Mouse (Mus musculus): ENCODE measurements around the gene Slc25a39. TPM values are rescaled to one million over a fixed set of nuclear protein-coding genes. Genes with fewer than 3 reads are reported as not detected.

The Slc25a39 gene
- polyA plus RNA-seq, 1 experiment from 2014 or later, result 131 TPM

DNA sequence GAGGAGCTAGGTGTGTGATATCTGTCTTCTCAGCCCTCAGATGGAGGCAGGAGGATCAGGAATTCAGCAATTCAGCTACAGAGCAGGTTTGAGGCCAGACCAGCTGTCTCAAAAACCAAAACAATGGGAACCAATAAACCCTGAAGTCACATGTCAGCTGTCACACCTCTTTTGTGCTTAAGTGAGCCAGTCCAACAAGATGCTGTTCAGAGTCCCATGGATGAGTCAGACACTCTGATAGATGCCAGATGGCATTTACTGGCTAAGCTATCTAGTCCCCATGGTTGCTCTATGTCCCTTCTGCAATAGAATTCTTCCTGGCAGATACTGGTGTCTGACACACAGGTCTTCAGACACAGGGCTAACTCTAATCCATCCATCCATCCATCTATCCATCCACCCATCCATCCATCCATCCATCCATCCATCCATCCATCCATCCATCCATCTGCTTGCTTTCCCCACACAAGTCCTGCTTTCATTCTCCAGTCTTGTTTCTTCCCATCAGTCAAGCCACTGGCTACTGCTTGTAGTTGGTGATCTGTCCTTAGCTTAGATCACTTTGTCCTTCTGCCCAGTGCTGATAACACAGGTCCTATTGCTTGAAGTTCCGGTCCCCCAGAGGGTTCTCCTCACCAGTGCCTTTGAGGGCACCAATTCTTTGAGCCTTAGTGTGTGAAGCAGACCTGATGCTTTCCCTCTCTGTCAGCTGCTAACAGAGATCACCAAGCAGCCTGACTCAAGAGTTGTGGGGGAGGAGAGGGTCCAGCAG is 24.2 kb downstream of the Slc25a39 start:
- no peaks in the 10 kb centered on the region for H3K36me3 ChIP-seq (ENCODE audit: inconsistent target)
- WGBS (ENCODE audit: missing documents), result 100% methylated on average over 1 of the region's 1 CpGs
- H3K79me2 ChIP-seq (ENCODE audit: inconsistent target), result no peaks in the 10 kb centered on the region
- H3K27ac ChIP-seq, result no peak overlapping the region
- no peak overlapping the region for H3K4me3 ChIP-seq (ENCODE audit: inconsistent target)

DNA sequence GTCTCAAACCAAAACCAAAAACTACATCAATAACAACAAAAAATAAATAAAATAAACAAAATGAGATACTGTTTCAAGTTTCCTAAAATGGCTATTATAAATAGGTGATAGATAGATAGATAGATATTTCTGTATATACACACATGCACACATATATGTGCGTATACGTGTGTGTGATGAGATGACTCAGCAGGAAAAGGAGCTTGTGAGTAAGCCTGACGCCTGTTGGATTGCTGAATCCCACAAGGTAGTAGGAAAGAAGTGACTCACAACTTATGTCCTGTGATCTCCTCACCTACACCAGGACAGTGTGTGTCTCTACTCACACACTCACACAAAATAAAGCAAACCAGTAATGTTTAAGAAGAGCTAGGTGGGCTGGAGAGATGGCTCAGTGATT is 25.0 kb downstream of the Slc25a39 start:
- no peaks in the 10 kb centered on the region for H3K79me2 ChIP-seq (ENCODE audit: inconsistent target)
- 57% methylated on average over 3 of the region's 3 CpGs for WGBS (ENCODE audit: missing documents)
- H3K36me3 ChIP-seq (ENCODE audit: inconsistent target), result no peaks in the 10 kb centered on the region
- no peak overlapping the region for H3K4me3 ChIP-seq (ENCODE audit: inconsistent target)
- H3K27ac ChIP-seq, result no peak overlapping the region

DNA sequence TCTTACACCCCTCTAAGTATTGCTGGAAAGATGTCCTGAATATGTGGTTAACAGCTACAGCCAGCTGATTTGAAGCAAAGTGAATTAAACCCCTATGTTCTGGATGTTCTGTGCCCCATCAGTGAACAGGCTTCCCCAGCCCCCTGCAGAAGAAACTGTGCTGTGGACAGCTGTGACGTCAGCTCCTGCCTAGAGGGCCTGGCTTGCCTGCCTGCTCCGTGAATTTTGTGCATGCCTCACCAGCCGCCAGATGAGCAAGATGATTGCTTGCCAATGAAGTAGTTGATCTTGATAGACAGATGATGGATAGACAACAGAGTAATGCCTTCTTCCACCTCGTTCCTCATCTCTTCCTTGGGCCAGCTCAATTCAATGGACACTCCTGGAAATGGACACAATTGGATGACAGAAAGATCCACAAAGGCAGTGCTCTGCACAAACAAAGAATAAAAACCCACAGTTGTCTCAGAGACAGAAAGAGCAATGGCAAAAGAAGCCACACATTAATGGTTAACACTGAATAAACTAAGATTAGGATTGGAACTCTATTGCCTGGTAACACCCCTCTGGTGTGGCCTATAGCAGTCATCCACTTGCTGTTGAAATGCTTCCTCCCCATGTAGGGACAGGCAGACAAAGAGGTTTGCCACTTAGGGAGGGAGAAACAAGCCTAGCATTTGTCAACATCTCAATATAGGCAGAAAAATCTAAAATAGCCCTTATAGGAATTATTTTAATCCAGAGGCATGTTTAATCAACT is 26.2 kb downstream of the Slc25a39 start:
- Histone ChIP-seq H3K4me3 (ENCODE audit: inconsistent target) (no peak overlapping the region), H3K27ac (no peak overlapping the region), H3K36me3 (ENCODE audit: inconsistent target) (no peaks in the 10 kb centered on the region), H3K79me2 (ENCODE audit: inconsistent target) (no peaks in the 10 kb centered on the region)
- WGBS (ENCODE audit: missing documents), result 90% methylated on average over 4 of the region's 4 CpGs

DNA sequence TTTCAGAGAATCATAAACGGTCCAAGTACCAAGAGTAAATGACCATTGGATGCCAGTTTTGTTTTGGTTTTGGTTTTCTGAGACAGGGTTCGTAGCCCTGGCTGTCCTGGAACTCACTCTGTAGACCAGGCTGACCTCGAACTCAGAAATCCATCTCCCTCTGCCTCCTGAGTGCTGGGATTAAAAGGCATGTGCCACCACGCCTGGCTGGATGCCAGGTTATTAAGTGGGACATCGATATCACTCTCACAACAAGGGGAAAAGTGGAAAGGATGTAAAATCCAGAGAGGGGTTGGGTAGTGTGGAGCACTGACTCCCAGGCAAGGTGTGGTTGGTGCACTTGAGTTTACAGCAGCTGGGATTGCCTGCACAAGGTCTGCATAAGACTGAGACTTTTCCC is 27.7 kb downstream of the Slc25a39 start:
- Histone ChIP-seq H3K27ac (no peak overlapping the region), H3K79me2 (ENCODE audit: inconsistent target) (no peaks in the 10 kb centered on the region)
- 87% methylated on average over 4 of the region's 5 CpGs for WGBS (ENCODE audit: missing documents)

DNA sequence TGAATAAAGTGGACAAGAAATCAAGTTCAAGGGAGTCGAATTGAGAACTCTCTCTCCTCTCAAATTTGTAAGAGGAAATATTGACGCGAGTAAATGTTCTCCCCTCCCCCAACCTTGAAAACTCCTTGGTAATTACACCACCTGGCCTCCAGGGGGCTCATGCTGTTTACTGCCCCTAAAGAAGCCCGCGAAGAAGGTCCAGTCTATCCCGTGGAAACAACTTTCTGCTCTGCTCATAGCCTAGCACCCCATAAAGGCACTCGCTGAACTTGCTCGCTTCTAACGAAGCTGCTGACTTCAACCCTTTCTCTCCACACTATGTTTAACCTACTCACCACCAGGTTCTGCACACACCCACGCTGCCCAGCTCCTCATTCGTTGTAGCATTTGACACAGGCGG is 30.6 kb downstream of the Slc25a39 start:
- Histone ChIP-seq H3K79me2 (ENCODE audit: inconsistent target) (no peaks in the 10 kb centered on the region), H3K27ac (no peak overlapping the region), H3K36me3 (ENCODE audit: inconsistent target) (no peaks in the 10 kb centered on the region), H3K4me3 (ENCODE audit: inconsistent target) (no peak overlapping the region)
- WGBS (ENCODE audit: missing documents), result 64% methylated on average over 12 of the region's 12 CpGs

More for the DNA sequence above, 27.7 kb downstream of the Slc25a39 start:
- Histone ChIP-seq H3K4me3 (ENCODE audit: inconsistent target) (no peak overlapping the region), H3K36me3 (ENCODE audit: inconsistent target) (no peaks in the 10 kb centered on the region)

DNA sequence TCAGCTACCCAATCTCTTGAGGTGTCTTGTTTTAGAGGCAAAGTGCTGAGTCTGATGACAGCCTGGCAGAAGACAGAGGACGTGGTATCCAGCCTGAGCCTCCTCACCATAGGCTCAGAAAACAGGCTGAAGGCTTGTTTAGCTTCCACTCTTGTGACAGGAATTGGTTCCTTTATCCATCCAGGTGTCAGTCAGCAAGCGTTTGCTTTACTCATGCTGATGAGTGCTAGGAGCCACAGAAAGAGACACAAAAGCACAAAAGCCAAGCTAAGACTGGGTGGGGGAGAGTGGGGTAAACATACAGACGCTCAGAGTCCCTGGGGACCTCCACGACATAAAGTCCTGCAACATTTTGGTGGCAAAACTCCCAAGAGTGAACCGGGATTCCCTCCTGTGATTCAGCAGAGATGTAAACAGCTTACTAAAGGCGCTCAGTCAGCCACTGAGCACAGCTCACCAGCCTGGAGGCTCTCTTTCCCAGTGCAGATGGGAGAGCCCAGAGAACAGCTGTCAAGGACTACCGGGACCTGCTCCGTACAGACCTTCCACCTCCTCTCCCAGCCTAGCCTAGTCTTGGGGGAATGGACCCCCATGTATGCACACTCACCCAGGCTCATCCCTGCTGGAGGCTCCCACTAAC is 31.4 kb downstream of the Slc25a39 start:
- Histone ChIP-seq H3K27ac (no peak overlapping the region), H3K79me2 (ENCODE audit: inconsistent target) (no peaks in the 10 kb centered on the region), H3K4me3 (ENCODE audit: inconsistent target) (no peak overlapping the region), H3K36me3 (ENCODE audit: inconsistent target) (no peaks in the 10 kb centered on the region)
- 58% methylated on average over 7 of the region's 8 CpGs for WGBS (ENCODE audit: missing documents)

DNA sequence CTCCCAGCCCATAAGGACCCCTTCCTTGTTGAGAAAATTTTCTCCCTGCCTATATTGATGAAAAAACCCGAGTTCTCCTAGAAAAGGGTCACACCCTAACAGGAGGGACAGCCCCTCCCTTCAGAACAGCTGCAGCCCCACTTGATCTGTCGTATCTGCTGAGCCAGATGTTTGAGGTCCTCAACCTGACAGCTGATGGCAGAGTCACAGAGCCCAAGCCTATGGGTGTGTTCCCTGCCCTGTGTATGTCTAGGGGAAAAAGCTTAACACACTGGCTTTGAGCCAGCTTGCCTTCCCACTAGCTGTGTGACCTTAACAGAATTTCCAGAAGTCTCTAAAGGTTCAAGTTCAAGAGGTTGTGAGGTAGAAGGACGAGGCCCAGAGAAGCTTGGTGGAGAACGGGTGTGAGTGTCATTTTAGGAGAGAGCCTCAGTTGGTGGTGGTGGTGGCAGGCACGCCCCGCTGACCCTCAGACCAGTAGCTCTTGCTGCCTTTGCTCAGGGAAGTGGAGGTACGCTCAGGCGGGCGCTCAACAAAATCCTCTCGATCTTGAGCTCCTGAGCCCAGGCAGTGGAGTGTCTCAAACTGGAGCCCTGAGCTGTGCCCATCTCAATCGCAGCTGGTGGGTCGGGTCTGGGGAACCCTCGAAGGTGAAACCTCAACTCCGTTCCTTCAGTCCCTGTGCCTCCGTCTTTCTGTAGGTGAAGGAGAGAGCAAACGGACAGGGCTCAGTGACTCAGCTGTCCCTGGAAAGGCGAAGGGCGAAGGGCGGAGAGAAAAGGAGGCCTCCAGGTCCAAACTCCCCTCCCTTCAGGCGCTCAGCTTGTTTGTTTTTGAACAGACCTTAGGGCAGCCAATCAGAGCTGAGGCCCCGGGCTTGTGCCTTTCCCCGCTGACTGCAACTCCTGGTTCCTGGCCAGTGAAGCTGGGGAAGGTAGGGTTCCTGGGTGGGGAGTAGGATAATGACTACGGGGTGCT is 32.3 kb downstream of the Slc25a39 start:
- no peak overlapping the region for H3K27ac ChIP-seq

DNA sequence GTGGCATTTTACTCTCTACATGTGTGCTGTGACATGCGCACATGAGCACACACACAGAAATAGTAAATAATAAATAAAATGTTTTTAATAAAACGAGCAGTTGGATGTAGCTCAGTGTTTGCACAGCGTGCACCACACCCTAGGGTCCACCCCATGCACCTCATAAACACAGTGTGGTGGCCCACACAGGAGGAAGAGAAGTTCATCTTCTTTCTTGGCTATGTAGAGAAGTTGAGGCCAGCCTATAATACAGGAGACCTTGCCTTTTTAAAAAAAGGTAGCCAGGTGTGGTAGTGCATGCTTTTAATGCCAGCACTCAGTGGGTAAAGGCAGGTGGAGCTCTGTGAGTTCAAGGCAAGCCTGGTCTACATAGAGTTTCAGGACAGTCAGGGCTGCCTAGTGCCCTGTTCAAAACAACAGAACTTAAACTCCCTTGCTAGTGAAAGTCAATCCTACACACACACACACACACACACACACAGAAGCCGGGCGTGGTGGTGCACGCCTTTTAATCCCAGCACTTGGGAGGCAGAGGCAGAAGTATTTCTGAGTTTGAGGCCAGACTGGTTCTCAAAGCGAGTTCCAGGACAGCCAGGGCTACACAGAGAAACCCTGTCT is 33.5 kb downstream of the Slc25a39 start:
- no peak overlapping the region for H3K27ac ChIP-seq
- H3K4me3 ChIP-seq (ENCODE audit: inconsistent target), result no peak overlapping the region
- H3K36me3 ChIP-seq (ENCODE audit: inconsistent target), result no peaks in the 10 kb centered on the region
- no peaks in the 10 kb centered on the region for H3K79me2 ChIP-seq (ENCODE audit: inconsistent target)
- 89% methylated on average over 7 of the region's 7 CpGs for WGBS (ENCODE audit: missing documents)

More for the DNA sequence above, 32.3 kb downstream of the Slc25a39 start:
- WGBS (ENCODE audit: missing documents), result 17% methylated on average over 22 of the region's 23 CpGs
- H3K4me3 ChIP-seq (ENCODE audit: inconsistent target), result no peak overlapping the region
- no peaks in the 10 kb centered on the region for H3K36me3 ChIP-seq (ENCODE audit: inconsistent target)
- no peaks in the 10 kb centered on the region for H3K79me2 ChIP-seq (ENCODE audit: inconsistent target)

DNA sequence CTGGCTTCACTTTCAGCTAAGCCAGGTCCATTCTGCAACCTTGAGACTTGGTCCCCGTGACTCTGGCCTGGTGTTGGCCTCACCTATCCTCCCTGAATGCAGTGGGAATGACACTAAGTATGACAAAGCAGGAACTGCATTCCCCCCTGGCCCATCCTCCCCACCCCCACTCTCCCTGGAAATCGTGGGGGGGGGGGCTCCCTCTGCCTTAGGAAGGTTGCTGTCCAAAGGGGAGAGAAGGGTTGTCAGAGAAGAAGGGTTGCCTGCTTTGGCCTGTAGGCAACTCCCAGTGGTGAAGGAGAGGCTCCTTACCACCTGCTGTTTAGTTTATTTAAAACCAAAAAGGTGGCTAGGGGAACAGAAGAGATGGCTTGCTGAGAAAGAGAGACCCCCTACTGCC is 34.1 kb downstream of the Slc25a39 start:
- Histone ChIP-seq H3K79me2 (ENCODE audit: inconsistent target) (no peaks in the 10 kb centered on the region), H3K36me3 (ENCODE audit: inconsistent target) (no peaks in the 10 kb centered on the region), H3K27ac (no peak overlapping the region), H3K4me3 (ENCODE audit: inconsistent target) (no peak overlapping the region)
- WGBS (ENCODE audit: missing documents), result 38% methylated on average over 2 of the region's 2 CpGs

DNA sequence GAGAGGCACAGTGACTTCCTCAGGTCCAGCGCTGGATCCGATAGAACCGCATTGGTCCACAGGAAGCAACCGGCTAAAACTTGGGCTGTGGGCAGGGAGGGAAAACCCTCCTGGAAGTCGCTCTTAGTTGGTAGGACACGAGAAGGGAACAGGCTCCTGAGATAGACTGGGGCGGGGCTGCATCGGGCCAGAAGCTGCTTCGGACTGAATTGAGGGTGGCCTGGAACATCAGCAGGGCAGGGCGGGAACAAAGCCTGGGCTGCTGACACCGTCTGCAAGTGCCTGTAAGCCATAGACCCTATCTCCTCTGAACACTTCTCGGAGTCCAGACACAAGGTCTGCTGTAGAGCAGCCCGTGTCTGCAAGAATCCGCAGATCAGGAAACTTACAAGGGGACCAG is 34.8 kb downstream of the Slc25a39 start:
- Histone ChIP-seq H3K4me3 (ENCODE audit: inconsistent target) (no peak overlapping the region), H3K27ac (no peak overlapping the region), H3K36me3 (ENCODE audit: inconsistent target) (no peaks in the 10 kb centered on the region), H3K79me2 (ENCODE audit: inconsistent target) (no peaks in the 10 kb centered on the region)
- 65% methylated on average over 14 of the region's 14 CpGs for WGBS (ENCODE audit: missing documents)

DNA sequence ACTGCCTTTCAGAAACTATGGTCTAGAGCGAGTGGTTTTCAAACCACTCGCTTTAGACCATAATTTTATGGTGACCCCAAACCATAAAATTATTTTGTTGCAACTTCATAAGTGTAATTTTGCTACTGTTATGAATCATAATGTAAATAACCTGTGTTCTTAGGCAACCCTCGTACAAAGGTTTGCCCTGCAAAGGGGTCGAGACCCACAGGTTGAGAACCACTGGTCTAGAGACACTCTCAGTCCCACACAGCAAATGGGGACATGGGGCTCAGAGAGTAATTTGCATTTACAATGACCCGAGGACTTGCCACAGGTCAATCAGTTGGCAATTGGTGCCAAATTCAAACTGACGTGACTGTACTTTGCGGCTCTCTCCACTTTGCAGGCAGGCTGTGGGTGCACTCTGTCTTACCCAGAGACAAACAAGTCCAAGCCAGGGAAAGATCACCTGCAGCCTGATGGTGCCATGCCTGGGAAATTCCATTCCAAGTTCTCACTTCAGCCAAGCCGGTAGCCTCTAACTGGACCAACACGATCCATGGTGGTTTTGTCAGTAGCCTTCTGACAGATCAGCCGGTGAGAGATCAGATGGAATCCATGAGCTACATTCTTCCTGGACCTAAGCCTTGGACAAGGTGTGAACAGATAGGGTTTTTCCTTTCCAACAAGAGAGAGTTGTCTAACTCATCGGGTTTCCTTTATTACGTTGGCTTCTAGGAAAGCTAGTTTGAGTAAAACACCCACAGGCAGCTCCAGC is 35.6 kb downstream of the Slc25a39 start:
- H3K4me3 ChIP-seq (ENCODE audit: inconsistent target), result no peak overlapping the region
- H3K36me3 ChIP-seq (ENCODE audit: inconsistent target), result no peaks in the 10 kb centered on the region
- H3K27ac ChIP-seq, result no peak overlapping the region
- WGBS (ENCODE audit: missing documents), result 86% methylated on average over 12 of the region's 12 CpGs
- H3K79me2 ChIP-seq (ENCODE audit: inconsistent target), result no peaks in the 10 kb centered on the region

DNA sequence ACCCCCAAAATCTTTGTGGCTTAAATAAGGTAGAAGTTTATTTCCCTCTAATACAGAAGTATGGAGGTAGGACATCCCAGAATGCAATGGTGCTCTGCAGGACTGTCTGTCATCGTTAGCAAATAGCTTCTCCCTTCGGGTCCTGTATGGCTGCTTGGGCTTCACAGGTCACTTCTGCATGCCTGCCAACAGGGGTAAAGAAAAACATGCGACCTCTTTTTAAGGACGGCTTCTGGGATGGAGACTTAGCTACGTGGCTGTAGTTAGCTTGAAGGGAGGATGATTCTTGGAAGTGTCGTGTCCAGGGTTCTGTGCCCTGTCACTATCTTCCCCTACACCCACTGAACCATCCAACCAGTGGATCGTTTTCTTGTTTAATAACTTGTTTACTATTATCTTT is 37.5 kb downstream of the Slc25a39 start:
- Histone ChIP-seq H3K36me3 (ENCODE audit: inconsistent target) (no peaks in the 10 kb centered on the region), H3K27ac (no peak overlapping the region), H3K79me2 (ENCODE audit: inconsistent target) (no peaks in the 10 kb centered on the region), H3K4me3 (ENCODE audit: inconsistent target) (no peak overlapping the region)
- 68% methylated on average over 7 of the region's 7 CpGs for WGBS (ENCODE audit: missing documents)

DNA sequence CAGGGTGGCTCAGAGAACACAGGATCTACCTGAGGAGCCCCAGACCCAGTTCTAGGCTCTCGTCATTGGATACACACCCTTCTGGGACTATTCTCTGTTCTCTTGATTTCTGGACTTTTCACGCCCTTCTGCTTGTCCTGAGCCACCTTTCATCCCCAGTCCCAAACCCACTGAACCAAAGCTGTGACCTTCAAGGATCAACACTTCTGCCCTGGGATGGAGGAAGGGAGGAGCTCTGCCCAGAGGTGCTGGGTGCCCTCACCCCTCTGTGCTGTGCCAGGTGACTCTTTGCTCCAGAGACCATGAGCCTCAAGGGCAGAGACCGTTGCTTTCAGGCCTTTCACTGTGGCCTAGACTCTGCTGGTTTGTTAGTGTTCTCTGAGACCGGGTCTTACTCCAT is 38.5 kb downstream of the Slc25a39 start:
- 82% methylated on average over 4 of the region's 4 CpGs for WGBS (ENCODE audit: missing documents)
- H3K79me2 ChIP-seq (ENCODE audit: inconsistent target), result no peaks in the 10 kb centered on the region
- no peaks in the 10 kb centered on the region for H3K36me3 ChIP-seq (ENCODE audit: inconsistent target)
- H3K27ac ChIP-seq, result no peak overlapping the region
- H3K4me3 ChIP-seq (ENCODE audit: inconsistent target), result no peak overlapping the region

Measured in macrophage (primary cell).